Mouse (Mus musculus): ENCODE measurements at regions not wholly inside any gene's neighbourhood (a gene's known extent, or its start where the extent isn't known, plus 50 kb on each side); places are given as distances from the start of the nearest gene placed in this dataset.

DNA sequence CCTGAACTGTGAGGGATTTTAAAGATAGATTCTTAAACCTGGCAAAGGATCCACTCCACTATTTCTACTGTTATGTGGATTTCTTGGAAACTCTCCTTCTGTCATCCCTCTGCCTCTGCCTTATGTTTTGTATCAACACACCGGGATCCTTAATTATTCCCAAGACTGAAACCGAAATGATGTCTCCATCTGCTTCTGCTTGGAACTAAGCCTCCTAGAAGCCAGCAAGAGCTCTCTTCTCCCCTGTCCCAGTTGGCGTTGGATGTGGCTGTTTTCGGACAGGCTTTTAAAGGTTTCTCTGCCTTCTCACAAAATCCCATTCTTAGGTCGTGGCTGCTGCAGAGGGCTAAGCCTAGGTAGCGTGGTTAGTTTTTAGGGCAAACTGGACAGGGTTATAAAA is 131.1 kb upstream of the Cdh6 start:
- ATAC-seq (no peak), DNase-seq (no peak)
- Histone ChIP-seq H3K9me3 (ENCODE audit: low read length) (no peaks in the 10 kb centered on the region), H3K36me3 (replicated peaks; ENCODE audit: insufficient read depth, low read length) (no peaks in the 10 kb centered on the region), H3K9ac (replicated peaks) (no peak overlapping the region), H3K4me2 (ENCODE audit: low read depth, low read length) (no peak overlapping the region), H3K4me3 (ENCODE audit: low read depth, low read length) (no peak overlapping the region), H3K4me1 (ENCODE audit: insufficient read depth) (no peaks in the 10 kb centered on the region), H3K27me3 (ENCODE audit: insufficient read depth, low read length) (no peaks in the 10 kb centered on the region), H3K27ac (ENCODE audit: low read depth) (no peak overlapping the region)
- WGBS (ENCODE audit: insufficient replicate concordance) = 67% methylated on average over 6 of the region's 6 CpGs
- TF ChIP-seq CTCF (IDR thresholded peaks at IDR 0.05; ENCODE audit: low read depth) (no peak), EP300 (IDR thresholded peaks at IDR 0.05; ENCODE audit: low read depth) (no peak)

DNA sequence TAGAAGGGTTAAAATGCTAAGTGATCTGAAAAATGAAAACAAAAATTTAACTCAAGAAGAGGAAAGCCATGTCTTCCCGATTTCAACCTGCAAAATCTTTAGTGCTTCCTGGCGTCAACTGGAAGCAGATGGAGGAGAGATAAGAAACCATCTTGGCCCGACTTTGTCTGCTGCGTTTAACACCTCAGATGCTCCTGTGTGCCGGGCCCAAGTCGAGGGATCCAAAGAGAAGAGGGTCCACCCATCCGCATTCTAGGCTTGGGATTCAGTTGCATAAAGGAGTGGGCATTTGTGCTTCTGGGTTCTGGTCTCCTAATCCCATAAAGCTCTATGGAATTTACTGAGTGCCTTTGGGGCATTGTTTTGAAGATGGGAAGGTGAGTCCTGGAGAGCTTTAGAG is 130.0 kb upstream of the Cdh6 start:
- no peaks in the 10 kb centered on the region for H3K27me3 ChIP-seq (ENCODE audit: insufficient read depth, low read length)
- no peaks in the 10 kb centered on the region for H3K9me3 ChIP-seq (ENCODE audit: low read length)
- TF ChIP-seq EP300 (IDR thresholded peaks at IDR 0.05; ENCODE audit: low read depth) (no peak), CTCF (IDR thresholded peaks at IDR 0.05; ENCODE audit: low read depth) (no peak)
- no peak overlapping the region for H3K27ac ChIP-seq (ENCODE audit: low read depth)
- H3K4me2 ChIP-seq (ENCODE audit: low read depth, low read length) = no peak overlapping the region
- DNase-seq (no peak), ATAC-seq (no peak)
- no peaks in the 10 kb centered on the region for H3K4me1 ChIP-seq (ENCODE audit: insufficient read depth)
- WGBS (ENCODE audit: insufficient replicate concordance) = 51% methylated on average over 7 of the region's 7 CpGs
- H3K36me3 ChIP-seq (replicated peaks; ENCODE audit: insufficient read depth, low read length) = no peaks in the 10 kb centered on the region
- no peak overlapping the region for H3K4me3 ChIP-seq (ENCODE audit: low read depth, low read length)
- H3K9ac ChIP-seq (replicated peaks) = no peak overlapping the region

DNA sequence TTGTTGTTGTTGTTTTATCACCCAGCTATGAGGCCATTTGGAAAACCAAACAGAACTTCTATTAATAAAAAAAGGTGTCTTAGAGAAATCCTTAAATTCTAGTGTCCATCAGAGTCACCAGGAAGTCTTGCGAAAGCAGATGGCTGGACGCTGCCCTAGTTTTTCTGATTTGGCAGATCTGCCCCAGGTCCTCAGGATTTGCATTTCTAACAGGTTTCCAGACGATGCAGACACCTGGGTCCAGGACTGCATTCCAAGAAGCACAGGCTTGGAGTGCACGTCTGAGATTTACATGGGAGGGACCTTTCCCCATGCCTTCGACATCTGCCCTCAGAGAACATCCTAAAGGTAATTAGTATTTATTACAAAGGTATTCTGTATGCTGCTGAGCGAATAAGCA is 129.2 kb upstream of the Cdh6 start:
- Histone ChIP-seq H3K27ac (ENCODE audit: low read depth) (no peak overlapping the region), H3K27me3 (ENCODE audit: insufficient read depth, low read length) (no peaks in the 10 kb centered on the region), H3K4me3 (ENCODE audit: low read depth, low read length) (no peak overlapping the region), H3K9ac (replicated peaks) (no peak overlapping the region), H3K4me1 (ENCODE audit: insufficient read depth) (no peaks in the 10 kb centered on the region), H3K9me3 (ENCODE audit: low read length) (no peaks in the 10 kb centered on the region), H3K36me3 (replicated peaks; ENCODE audit: insufficient read depth, low read length) (no peaks in the 10 kb centered on the region), H3K4me2 (ENCODE audit: low read depth, low read length) (no peak overlapping the region)
- WGBS (ENCODE audit: insufficient replicate concordance) = 68% methylated on average over 6 of the region's 6 CpGs
- ATAC-seq (no peak), DNase-seq (no peak)
- no peak for TF ChIP-seq EP300 (IDR thresholded peaks at IDR 0.05; ENCODE audit: low read depth)
- TF ChIP-seq CTCF (IDR thresholded peaks at IDR 0.05; ENCODE audit: low read depth) = no peak

DNA sequence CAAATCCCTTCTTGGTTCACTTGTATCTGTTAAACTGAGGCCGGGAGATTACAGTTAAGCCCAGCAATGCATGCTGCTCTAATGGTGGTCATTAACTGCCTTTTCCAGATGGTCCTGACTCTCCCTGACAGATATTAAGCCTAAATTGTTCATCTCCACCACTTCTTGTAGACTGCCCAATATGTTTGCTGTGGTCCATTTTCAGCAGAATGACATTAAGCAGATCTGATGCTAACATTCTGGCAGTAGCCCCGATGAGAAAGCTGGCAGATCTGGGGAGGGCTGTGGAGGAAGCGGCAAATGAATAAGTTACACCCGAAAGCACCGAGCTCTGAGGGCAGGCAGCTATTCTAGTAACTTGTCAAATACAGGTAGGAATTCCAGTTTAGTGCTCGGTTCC is 123.5 kb upstream of the Cdh6 start:
- Histone ChIP-seq H3K36me3 (replicated peaks; ENCODE audit: insufficient read depth, low read length) (no peaks in the 10 kb centered on the region), H3K27me3 (ENCODE audit: insufficient read depth, low read length) (no peaks in the 10 kb centered on the region), H3K9ac (replicated peaks) (no peak overlapping the region), H3K4me3 (ENCODE audit: low read depth, low read length) (no peak overlapping the region), H3K4me1 (ENCODE audit: insufficient read depth) (no peaks in the 10 kb centered on the region), H3K27ac (ENCODE audit: low read depth) (no peak overlapping the region), H3K4me2 (ENCODE audit: low read depth, low read length) (no peak overlapping the region), H3K9me3 (ENCODE audit: low read length) (no peaks in the 10 kb centered on the region)
- TF ChIP-seq EP300 (IDR thresholded peaks at IDR 0.05; ENCODE audit: low read depth) (no peak), CTCF (IDR thresholded peaks at IDR 0.05; ENCODE audit: low read depth) (no peak)
- ATAC-seq (no peak), DNase-seq (no peak)
- 57% methylated on average over 6 of the region's 6 CpGs for WGBS (ENCODE audit: insufficient replicate concordance)

DNA sequence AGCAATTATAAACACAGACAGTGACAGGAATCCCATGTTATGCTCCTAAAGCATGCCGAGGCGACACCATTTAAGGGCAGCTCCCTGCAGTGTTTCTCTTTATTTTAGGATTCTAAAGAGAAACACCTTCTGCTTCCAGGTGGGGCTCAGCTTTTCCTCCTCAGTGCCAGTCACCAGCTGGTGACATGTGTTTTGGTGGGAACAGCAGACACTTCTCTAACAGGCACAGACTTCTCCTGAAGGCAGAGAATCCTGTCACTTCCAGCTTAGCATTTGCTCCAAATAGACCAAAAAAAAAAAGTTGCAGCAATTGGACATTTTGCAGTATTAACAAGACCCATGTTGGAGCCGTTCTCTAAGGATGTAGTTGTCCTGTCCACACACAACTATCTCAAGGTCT is 115.6 kb upstream of the Cdh6 start:
- Histone ChIP-seq H3K27ac (ENCODE audit: low read depth) (no peak overlapping the region), H3K4me3 (ENCODE audit: low read depth, low read length) (no peak overlapping the region), H3K4me2 (ENCODE audit: low read depth, low read length) (no peak overlapping the region), H3K36me3 (replicated peaks; ENCODE audit: insufficient read depth, low read length) (no peaks in the 10 kb centered on the region), H3K27me3 (ENCODE audit: insufficient read depth, low read length) (no peaks in the 10 kb centered on the region), H3K9ac (replicated peaks) (no peak overlapping the region), H3K9me3 (ENCODE audit: low read length) (no peaks in the 10 kb centered on the region), H3K4me1 (ENCODE audit: insufficient read depth) (no peaks in the 10 kb centered on the region)
- no peak for TF ChIP-seq CTCF (IDR thresholded peaks at IDR 0.05; ENCODE audit: low read depth)
- TF ChIP-seq EP300 (IDR thresholded peaks at IDR 0.05; ENCODE audit: low read depth) = no peak
- 60% methylated on average over 3 of the region's 3 CpGs for WGBS (ENCODE audit: insufficient replicate concordance)
- DNase-seq (no peak), ATAC-seq (no peak)

DNA sequence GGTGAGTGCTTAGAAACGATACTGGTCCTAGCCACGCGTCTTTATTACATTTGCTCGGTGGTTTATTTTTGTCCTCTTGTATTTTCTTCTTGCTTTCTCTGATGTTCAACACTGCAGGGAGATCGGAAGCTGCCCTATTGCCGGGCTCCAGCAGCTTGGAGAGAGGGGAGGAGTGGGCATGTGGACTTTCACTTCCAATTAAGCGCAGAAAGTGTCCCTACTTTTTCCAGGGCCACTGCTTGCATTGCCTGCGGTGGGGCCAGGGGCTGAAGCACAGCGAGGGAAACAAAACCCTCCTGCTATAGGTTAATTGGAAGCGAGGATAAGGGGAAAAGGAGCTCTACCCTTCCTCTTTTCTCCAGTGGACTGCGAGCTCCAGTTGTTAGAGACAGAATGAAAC is 114.4 kb upstream of the Cdh6 start:
- Histone ChIP-seq H3K9ac (replicated peaks) (no peak overlapping the region), H3K4me3 (ENCODE audit: low read depth, low read length) (no peak overlapping the region), H3K27ac (ENCODE audit: low read depth) (no peak overlapping the region), H3K4me1 (ENCODE audit: insufficient read depth) (no peaks in the 10 kb centered on the region), H3K27me3 (ENCODE audit: insufficient read depth, low read length) (no peaks in the 10 kb centered on the region), H3K36me3 (replicated peaks; ENCODE audit: insufficient read depth, low read length) (no peaks in the 10 kb centered on the region), H3K4me2 (ENCODE audit: low read depth, low read length) (no peak overlapping the region), H3K9me3 (ENCODE audit: low read length) (no peaks in the 10 kb centered on the region)
- ATAC-seq = no peak
- DNase-seq = no peak
- no peak for TF ChIP-seq CTCF (IDR thresholded peaks at IDR 0.05; ENCODE audit: low read depth)
- TF ChIP-seq EP300 (IDR thresholded peaks at IDR 0.05; ENCODE audit: low read depth) = no peak
- WGBS (ENCODE audit: insufficient replicate concordance) = 70% methylated on average over 11 of the region's 11 CpGs

DNA sequence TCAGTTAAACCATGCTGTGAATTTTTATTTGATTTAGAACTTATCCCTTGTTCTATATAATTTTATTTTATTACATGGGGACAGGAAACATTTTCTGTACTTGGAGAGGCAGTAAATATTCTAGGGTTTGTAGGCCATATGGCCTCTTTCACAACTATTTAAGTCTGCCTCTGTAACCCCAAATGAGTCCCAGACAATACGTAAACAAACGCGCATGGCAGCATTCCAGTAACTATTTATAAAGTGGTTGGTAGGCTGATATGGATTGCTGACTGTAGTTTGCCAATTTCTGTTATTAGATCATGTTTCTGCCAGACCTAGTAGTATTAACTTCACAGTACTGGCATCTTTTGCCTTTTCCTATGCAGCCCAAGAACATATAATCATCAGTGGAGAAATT is 111.9 kb upstream of the Cdh6 start:
- no peak overlapping the region for H3K9ac ChIP-seq (replicated peaks)
- no peaks in the 10 kb centered on the region for H3K9me3 ChIP-seq (ENCODE audit: low read length)
- no peak overlapping the region for H3K27ac ChIP-seq (ENCODE audit: low read depth)
- WGBS (ENCODE audit: insufficient replicate concordance) = 73% methylated on average over 3 of the region's 3 CpGs
- no peak overlapping the region for H3K4me2 ChIP-seq (ENCODE audit: low read depth, low read length)
- H3K36me3 ChIP-seq (replicated peaks; ENCODE audit: insufficient read depth, low read length) = no peaks in the 10 kb centered on the region
- DNase-seq (no peak), ATAC-seq (no peak)
- H3K27me3 ChIP-seq (ENCODE audit: insufficient read depth, low read length) = no peaks in the 10 kb centered on the region
- H3K4me3 ChIP-seq (ENCODE audit: low read depth, low read length) = no peak overlapping the region
- no peak for TF ChIP-seq CTCF (IDR thresholded peaks at IDR 0.05; ENCODE audit: low read depth)
- TF ChIP-seq EP300 (IDR thresholded peaks at IDR 0.05; ENCODE audit: low read depth) = no peak
- no peaks in the 10 kb centered on the region for H3K4me1 ChIP-seq (ENCODE audit: insufficient read depth)

All from liver, postnatal 0 days (tissue).